Mouse (Mus musculus) adrenal gland, postnatal 14 days (tissue): ENCODE measurements around the gene Atg9b. TPM values are rescaled to one million over a fixed set of nuclear protein-coding genes. Genes with fewer than 3 reads are reported as not detected.

Source experiments
- DNase-seq: peaks from one replicate; pipeline ENCODE4 v3.0.0; 2021; ENCODE audit warnings: mixed read lengths
- long read RNA-seq, 2 experiments: library from polyadenylated mRNA; stranded (forward); transcript quantifications; one replicate each; pipeline ENCODE4 v2.0.0; 2021
- total RNA-seq: library from RNA; stranded (reverse); gene quantifications from 2 replicates; pipeline ENCODE4 v1.2.3, GENCODE M21; 2021

Atg9b gene
- total RNA-seq = 0.41 and 0.60 TPM in 2 replicates
- long read RNA-seq, experiment 1, partial matches to known transcripts = 1 of 2 reads
- long read RNA-seq, experiment 1, other reads (novel, unspliced or antisense) = 1 of 2 reads
- long read RNA-seq, experiment 2, partial matches to known transcripts = 0 of 1 reads
- long read RNA-seq, experiment 2, other reads (novel, unspliced or antisense) = 1 of 1 reads

DNA sequence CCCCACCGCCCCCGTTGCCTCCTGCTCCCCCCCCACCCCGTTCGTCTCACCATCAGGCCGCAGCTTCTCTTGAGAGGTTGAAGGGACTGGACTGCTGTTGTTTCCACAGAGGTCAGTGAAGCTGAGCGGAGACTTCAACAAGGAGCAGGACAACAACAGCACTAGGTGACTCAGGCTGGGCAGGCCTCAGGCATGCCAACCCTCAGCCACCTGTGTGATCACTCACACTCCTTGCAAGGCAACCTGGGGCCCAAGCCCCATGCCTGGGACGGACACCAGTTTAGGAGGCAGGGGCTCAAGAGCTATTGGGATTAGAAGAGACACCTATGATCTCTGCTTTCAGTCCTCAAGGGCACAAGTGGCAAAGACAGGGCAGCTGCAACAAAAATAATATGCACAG, at the start of gene Atg9b:
Gene Atg9b (minus strand): TSS at position 280 of the 400 bp plus-strand sequence.
- no peak for DNase-seq

DNA sequence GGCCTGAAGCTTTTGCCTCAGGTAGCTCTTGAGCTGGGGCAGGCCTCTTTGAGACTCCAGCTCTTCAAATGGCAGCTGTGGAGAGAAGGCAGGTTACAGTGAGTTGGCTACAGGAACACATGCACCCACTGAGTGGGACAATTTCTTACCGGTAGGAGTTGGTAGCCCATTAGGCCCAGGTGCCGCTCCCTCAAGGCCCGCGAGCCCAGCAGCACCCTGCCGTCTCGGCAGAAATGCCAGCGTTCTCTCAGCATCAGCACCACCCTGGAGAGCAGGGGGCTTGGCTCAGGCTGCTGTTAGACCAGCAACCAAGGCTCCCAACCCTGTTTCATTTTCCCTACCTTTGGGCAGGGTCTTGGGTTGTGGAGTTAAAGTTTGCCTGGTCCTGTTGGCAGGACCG, 49.2 kb upstream of the Atg9b start:
- DNase-seq = no peak

DNA sequence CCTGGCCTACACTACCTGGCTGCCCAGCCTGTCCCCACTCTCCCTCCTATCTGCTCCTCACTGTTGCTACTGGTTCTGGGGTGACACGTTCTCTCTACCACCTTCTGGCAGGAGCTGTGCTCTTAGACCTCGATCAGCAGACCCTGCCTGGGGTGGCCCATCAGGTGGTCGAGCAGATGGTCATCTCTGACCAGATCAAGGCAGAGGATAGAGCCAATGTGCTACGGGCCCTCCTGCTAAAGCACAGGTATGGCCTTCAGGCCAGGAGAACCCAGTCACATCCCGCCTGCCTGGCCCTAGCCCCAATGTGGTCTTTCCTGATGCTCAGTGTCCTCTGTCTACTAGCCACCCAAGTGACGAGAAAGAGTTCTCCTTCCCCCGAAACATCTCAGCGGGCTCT, 42.0 kb upstream of the Atg9b start:
- DNase-seq = no peak

DNA sequence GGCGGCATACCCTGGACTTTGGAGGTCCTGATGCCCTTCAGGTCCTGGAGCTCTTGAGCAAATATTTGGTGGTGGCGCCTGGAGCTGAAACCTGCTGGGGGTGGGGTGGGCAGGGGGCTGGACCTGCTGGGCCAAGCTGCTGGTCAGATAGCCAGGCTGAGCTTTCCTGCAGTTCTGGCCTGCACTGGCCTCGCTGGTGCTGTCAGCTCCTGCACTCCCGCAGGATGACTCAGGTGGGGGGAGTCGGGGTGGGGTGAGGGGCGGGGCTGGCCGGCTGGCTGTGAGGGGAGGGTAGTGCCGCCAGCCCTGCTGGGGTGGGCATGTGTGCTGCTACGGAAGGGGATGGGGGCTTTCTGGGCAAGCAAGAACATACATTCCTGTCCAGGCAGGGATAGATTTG, 36.7 kb upstream of the Atg9b start:
- DNase-seq = peak; percentile 68

DNA sequence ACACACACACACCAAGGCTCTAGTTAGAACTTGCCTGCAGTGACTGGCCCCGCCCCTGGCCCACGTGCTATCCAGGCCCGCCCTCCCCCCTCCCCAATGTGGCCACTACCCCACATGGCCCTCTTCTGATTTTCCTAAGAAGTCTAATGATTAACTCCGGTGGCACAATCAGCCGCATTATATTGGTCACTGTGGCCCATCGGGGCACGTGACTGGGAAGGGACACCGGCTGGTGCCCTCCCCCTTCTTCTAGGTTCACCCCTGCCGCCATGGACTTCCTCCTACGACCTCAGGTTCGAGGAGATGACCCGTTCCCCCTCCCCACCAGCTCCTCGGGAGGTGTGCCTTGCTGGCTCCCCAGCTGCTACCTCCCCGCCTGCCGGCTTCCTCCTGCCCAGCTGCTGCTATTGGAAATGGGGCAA, 36.0 kb upstream of the Atg9b start:
- peak; percentile 24 for DNase-seq

DNA sequence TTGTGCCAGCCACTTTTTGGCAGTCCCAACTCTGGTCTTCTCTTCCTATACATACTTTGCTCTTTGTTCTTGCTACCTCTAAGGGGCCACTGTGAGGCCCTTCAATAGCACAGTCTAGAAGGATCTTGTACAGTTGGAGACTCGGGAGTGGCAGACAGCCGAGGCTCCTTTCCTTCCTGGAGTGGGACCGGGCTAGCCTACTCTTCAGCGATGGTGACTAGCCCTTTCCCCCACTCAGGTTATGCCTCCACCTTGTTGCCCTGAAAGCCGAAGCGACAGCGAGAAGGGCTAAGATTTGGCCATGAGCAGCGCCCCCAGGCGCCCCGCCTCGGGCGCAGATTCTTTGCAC, 35.3 kb upstream of the Atg9b start:
- DNase-seq = no peak

DNA sequence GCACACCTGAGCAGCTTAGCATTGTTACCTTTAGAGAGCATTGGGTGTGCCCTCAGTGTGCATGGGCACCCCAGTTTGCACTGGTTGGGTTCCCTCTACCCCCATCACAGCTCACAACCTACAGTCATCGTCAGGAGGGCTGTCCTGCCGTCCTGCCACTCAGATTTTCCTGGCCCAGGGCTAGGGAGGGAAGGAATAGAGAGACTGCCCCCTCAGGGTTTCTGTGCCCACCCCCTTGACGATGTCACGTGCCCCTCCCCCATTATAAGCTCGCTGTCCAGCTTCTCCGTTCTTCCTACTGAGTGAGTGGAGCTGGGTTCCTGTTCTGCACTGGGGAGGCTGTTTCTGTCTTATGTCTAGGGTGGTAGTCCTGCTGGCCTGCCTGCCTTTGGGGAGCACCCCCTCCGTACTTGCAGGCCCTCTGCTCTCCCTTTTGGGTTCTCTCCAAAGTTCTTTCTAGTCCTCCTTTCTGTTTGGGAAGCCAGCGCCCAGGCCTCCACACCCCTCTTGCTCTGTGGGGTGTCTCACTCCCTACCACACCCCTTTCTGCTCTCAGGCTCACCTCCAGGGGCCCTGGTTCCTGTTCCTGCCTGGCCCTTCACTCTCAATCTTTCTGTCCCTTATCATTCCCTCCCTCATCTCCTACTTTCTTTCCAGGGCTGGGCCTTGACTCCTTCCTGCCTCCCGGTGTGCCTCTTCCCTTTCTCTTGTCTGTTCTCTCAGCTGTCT, 34.8 kb upstream of the Atg9b start:
- no peak for DNase-seq

DNA sequence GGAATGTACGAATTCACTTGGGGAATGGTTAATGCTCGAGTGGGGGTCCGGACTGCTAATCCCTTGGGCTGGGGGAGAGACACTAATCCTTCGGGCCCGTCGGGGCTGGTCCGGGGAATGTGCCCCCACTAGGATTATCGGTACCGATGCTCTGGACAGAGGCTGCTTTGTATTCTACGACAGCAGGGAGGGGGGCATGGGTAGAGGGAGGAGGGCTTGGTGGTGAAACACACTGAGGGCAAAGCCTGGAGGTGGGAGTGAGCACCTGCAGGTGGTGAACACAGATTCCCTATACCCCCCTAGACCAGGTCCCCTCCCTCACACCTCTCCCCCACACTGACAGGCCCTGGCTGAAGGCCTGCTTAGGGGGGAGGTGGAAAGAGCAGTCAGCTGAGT, 34.1 kb upstream of the Atg9b start:
- no peak for DNase-seq

DNA sequence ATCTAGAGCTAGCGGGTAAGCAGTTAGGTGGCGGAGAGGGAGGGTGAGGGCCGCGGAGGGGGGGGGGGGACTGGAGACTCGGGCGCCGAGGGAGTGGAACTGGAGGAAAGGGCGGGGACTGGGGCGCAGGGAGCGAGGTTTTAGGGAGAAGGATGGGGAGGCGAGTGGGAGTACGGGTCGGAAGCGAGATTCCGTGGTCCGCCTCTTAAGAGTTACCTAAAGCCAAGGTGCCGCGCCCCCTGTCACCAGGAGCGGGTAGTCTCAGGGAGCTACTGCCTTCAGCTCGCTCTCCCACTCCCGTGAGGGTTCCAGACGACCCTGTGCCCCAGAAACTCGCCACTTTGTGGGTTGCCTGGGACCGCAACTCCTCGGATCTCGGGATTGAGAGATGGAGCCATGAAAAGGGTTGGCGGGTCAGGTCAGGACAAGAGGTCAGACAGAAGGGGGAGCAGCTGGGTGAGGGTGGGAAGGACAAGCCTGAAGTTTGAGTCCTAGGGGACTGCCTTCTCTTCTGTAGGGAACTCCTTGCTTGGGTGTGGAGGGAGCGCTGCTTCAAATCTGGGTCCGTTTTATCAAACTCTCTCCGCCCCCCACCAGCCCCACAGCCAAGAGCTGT, 33.6 kb upstream of the Atg9b start:
- no peak for DNase-seq

DNA sequence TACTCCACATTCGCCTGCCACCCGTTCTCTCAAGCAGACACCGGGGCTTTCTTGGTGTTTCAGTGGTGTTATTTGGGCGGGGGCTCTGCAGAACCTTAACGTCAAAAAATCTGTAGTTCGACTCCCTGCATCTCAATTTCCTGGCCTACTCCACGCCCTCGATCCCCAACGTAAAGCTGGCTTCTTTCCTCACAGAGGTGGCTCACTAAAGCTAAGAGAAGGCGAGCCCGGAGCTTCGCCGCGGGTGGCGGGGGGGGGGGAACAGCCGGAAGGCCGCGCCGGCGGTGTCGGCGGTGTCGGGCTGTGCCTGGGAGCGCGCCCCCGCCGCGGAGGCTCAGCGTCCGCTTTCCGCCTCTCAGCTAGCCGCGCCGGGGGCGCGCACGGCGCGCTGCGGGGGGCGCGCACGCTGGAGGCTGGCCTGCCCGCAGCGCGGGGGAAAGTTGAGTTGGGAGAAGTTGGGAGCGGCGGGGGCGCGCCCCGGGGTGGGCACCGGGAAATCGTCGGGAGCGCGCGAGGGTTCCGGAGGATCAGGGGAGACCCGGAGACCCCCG, 33.0 kb upstream of the Atg9b start:
- DNase-seq = peak; percentile 93

DNA sequence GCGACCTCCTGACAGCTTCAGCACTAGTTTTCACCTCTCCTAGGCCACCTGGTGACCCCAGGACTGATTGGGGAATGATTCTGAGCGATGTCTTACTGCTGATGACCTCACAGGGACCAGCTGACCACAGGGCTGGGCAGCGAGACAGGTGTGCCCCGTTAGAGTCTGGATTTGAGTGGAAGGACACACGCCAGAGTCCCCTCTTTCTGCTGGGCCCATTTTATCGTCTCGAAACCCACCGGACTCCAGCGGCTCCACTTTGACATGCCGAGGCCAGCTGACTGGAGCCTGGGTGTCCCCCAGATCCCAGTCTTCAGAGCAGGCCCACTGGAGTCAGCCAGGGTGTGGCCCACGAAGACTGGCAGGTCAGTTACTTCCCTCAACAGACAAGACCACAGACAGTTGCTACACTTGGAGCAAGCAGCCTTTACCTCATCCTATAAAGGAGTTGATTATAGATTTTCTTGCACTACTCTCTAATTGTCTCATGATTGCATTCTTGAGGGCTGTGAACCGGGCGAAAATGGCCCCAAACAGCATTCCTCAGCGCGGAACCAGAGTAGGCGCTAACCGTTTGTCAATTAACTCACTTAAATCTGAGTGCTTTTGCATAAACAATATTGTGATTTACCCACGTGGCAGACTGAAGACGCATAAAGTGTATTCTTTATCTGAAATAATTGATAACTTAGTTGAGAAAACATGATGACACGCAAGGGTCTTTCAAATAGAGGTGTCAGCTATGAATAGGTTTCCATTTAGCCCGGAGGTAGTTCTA, 32.2 kb upstream of the Atg9b start:
- DNase-seq = no peak

DNA sequence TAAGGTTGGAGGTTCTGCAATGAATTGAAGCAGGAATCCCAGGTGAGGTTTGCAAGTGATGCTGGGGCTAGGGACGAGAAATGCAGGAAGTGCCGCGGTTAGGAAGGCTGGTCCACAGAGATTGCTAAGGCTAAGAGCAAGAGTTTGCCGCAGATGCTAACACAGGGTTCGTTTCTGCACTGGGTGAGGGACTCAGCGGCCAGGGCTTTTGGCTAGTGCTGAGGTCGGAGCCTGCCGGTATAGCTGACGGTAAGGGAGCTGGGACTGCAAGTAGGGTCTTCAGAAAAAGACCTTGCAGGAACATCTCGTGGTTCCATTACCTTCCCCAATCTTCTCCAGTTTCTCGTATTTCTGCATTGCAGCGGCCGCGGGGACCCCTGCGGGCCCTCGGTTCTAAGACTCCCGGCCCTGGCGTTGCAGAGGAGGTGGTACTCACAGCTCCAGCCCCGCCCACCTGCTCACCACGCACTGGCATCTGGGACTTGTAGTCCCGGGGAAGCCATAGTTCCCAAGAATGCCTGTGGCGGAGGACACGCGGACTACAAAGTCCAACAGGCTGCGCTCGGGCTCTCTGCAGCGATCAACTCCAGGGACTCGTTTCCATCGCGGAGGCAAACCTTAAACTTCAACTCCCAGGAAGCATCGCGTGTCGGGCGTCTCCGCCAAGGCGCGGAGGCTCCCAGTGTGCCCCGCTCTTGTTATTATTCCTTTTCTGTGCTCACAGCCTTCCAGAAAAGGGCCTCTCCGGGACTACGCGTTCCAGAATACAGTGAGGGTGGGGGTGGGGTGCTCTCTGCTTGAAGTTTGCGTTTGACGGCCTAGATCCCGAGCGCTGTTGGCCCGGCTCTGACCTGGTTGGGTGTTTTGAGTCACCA, 31.4 kb upstream of the Atg9b start, which contains the start of the genes Cdk5 and Slc4a2:
Gene Cdk5 (minus strand): TSS at position 402 of the 875 bp plus-strand sequence.
Gene Slc4a2 (plus strand): TSS at position 709 of the 875 bp plus-strand sequence.
- DNase-seq = peak; percentile 98

DNA sequence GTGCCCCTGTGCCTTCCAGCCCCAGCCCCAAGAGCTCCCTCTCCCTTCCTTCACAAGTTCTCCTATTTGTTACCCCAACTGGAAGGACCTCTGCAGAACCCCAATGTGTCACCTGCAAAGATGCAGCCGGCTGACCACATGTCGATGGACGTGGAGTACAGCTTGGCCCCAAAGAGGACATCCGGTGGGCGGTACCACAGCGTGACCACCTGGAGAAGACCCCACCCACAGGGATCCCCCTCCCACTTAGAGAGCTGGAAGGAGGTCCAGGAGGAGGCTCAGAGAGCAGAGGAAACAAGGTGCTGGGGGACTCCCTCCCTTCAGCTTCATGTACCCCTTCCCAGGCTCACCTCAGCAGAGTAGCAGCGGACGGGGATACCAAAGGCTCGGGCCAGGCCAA, 28.4 kb upstream of the Atg9b start:
- DNase-seq = no peak

DNA sequence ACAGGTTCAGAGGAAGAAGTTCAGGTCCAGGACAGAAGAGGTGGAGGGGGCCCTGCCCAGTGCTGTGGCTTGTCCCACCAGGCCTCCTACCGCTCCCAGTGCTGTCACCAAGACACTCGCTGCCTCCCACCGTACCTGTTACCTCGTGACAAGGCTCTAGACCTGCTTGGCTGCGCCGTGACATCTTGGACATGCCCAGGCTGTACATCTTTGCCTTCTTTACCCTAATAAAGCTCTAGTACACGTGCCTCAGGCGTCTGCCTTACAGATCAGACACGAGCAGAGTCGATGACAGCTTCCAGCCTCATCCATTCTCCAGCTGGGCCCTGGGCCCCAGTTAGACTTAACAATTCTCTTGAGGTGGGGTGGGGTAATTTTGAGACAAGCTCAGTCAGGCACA, 25.6 kb upstream of the Atg9b start:
- no peak for DNase-seq

DNA sequence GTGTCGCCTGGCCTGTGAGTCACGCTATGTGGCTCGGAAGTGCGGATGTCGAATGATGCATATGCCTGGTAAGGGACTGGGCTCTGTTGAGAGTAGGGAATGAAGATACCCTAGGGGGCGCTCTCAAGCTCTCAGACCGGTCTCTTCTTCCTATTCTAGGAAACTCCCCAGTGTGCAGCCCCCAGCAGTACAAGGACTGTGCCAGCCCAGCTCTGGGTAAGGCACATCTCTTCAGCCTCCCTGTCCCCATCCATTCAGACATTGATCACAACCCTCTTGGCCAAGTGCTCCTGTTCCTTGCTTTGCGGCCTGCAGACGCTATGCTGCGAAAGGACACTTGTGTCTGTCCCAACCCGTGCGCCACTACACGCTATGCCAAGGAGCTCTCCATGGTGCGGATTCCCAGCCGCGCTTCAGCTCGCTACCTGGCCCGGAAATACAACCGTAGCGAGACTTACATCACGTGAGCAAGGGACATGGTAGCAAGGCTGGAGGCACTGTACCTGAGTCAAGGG, 24.3 kb upstream of the Atg9b start:
- DNase-seq = peak; percentile 76

DNA sequence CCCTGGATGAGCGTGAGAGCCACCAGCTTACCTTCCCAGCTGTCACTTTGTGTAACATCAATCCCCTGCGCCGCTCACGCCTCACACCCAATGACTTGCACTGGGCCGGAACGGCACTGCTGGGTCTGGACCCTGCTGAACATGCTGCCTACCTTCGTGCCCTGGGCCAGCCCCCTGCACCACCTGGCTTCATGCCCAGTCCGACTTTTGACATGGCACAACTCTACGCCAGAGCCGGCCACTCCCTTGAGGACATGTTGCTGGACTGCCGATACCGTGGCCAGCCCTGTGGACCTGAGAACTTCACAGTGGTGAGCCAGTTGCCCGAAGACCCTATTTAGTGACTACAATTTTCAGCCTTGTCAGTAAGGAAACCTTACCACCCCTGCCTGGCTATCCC, 22.0 kb upstream of the Atg9b start:
- peak; percentile 53 for DNase-seq

DNA sequence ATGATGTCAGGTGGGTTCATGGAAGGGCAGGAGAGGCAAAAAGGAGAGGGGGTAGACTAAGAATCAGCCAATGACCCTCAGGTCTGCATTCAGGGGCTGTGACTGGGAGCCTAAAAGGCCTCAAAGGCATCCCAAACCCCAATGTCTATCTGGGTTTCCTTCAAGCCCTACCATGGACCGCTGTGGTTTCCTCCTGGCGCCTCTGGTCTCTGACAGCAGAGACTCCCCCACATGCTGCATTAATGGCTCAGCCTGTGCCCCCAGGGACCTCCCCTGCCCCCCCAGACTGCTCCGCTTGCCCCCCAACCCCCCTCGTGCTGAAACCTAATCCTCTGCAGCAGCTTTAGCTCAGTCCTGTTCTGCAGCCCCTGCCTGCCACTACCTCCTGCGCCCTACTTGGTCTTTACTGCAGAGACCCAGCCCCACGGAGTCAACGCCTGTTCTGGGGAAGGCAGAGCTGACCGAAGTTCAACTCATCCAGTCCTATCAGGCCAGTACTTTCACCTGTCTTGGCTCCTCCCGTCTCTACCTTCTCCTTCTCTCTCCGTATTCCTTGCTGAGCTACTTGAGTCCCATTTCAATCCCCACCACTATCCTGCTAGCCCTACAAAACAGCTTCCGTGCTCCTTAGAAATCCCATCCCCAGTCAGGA, 21.2 kb upstream of the Atg9b start, which contains the start of gene Asic3:
Gene Asic3 (plus strand): TSS at position 351 of the 652 bp plus-strand sequence.
- no peak for DNase-seq

DNA sequence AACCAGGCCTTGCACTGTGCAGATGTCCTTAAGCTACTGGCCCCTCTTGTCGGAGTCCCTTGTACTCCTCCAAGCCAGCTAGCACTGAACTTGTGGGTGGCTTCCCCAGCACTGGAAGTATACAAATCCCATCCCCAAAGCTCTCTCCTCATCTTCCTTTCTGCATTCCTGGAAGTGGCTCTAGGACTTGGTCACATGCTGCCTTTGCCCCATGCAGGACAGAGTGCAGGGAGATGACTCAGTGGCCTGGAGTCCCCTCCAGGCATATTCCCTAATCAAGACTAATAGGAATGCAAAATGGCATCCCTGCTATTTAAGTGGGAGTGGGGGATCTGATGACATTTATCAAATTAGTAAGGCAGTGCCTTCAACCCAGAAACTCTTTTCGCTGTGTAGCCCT, 20.1 kb upstream of the Atg9b start:
- no peak for DNase-seq

DNA sequence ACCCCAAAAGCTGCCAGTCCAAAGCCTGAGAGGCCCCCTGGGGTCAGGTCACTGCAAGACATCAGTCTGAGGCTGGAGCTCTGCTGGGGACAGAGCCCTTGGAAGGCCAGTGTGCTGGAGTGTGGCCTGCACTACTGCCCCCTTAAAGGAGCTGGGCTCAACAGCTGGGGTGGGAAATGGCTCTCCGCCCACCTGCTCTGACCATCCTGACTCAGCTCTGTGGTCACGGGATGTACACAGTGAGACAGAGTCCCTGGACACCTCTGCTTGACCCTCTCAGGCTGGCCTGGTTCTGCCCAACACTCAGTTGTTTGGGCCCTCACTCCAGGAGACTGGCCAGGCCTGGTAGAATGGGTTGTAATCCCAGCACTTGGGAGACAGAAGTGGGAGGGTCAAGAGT, 17.5 kb upstream of the Atg9b start:
- DNase-seq = no peak

DNA sequence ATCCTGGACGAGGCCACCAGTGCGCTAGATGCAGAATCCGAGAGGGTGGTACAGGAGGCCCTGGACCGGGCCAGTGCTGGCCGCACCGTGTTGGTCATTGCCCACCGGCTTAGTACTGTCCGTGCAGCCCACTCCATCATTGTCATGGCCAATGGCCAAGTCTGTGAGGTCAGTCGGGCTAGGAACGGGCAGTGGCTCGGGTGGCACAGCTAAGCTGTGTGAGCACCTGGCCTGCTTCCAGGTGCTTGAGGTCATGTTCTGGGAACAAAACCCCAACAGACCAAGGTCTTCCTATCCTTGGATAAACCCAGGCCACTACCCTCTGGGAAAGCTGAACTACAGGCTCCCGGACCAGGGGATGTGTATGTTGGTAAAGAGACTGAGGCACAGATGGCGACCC, 16.7 kb upstream of the Atg9b start:
- peak; percentile 79 for DNase-seq
